Mouse (Mus musculus) CH12.LX (cell line): ENCODE measurements around the gene Gpr55. TPM values are rescaled to one million over a fixed set of nuclear protein-coding genes. Genes with fewer than 3 reads are reported as not detected.

Experiments used
- DNase-seq: peaks from one replicate; pipeline ENCODE4 v3.0.0-alpha.2; 2013; ENCODE audit errors: extremely low read depth
- H3K27ac ChIP-seq: 2 replicates; pipeline ENCODE4 v1.5.1; 2012; ENCODE audit warnings: low read depth, mild to moderate bottlenecking, control low read depth, moderate library complexity; ENCODE audit not compliant: insufficient read depth
- H3K27me3 ChIP-seq: replicated peaks from 2 replicates; pipeline ENCODE3; 2012; ENCODE audit warnings: inconsistent platforms
- H3K36me3 ChIP-seq, 2 experiments: replicated peaks in 1 of 2; 2 replicates each; pipeline versions ENCODE3 to v1.6.1; 2012; ENCODE audit warnings: inconsistent platforms in 1 of 2, low read length in 1 of 2, mild to moderate bottlenecking in 1 of 2, mixed read lengths in 1 of 2, moderate library complexity in 1 of 2; ENCODE audit not compliant: control insufficient read depth in 1 of 2, insufficient read depth in 1 of 2
- H3K4me1 ChIP-seq, 2 experiments: 2 replicates each; pipeline ENCODE4 v1.6.1; 2012; ENCODE audit warnings: inconsistent platforms in 1 of 2, moderate library complexity in 1 of 2; ENCODE audit not compliant: insufficient read depth in 2 of 2, control insufficient read depth in 1 of 2
- H3K4me2 ChIP-seq: 2 replicates; pipeline ENCODE4 v1.6.1; 2012; ENCODE audit warnings: low read depth, mild to moderate bottlenecking, control low read depth; ENCODE audit not compliant: poor library complexity, insufficient read depth, severe bottlenecking
- H3K4me3 ChIP-seq, 3 experiments: fragments of 150-350 bp in 1 of 3; sonication (generic) in 1 of 3; replicated peaks in 1 of 3; 2 replicates each; pipeline versions ENCODE3 to v1.5.1; 2011 to 2012; ENCODE audit warnings: low read depth in 2 of 3, low read length in 2 of 3, mild to moderate bottlenecking in 2 of 3, moderate library complexity in 2 of 3, control low read depth in 1 of 3, improper control_type of control experiment in 1 of 3, inconsistent platforms in 1 of 3, mixed read lengths in 1 of 3; ENCODE audit not compliant: poor library complexity in 1 of 3
- H3K79me2 ChIP-seq: replicated peaks from 2 replicates; pipeline ENCODE4 v1.6.1; 2012; ENCODE audit warnings: mild to moderate bottlenecking, moderate library complexity; ENCODE audit not compliant: control insufficient read depth, poor library complexity, insufficient read depth, severe bottlenecking; ENCODE audit errors: extremely low read depth
- H3K9ac ChIP-seq: 2 replicates; pipeline ENCODE4 v1.6.1; 2012; ENCODE audit warnings: low read depth, mild to moderate bottlenecking, control low read depth, moderate library complexity; ENCODE audit not compliant: insufficient read depth
- H3K9me3 ChIP-seq: replicated peaks from 2 replicates; pipeline ENCODE3; 2012; ENCODE audit warnings: low read length, inconsistent platforms, mixed read lengths
- CHD1 ChIP-seq: IDR thresholded peaks from 2 replicates; pipeline ENCODE4 v1.6.1; 2012; ENCODE audit warnings: low read depth, low read length, improper control_type of control experiment, inconsistent platforms
- CHD2 ChIP-seq: IDR thresholded peaks from 2 replicates; pipeline ENCODE4 v1.6.1; 2011; ENCODE audit warnings: low read length, improper control_type of control experiment
- ELF1 ChIP-seq: IDR thresholded peaks from 2 replicates; pipeline ENCODE4 v1.6.1; 2014; ENCODE audit warnings: low read depth, mild to moderate bottlenecking, inconsistent platforms, low read length, improper control_type of control experiment
- EP300 ChIP-seq: IDR thresholded peaks from 2 replicates; pipeline ENCODE4 v1.6.1; 2011; ENCODE audit warnings: low read length, improper control_type of control experiment
- ETS1 ChIP-seq: conservative IDR thresholded peaks from 2 replicates; pipeline ENCODE4 v1.6.1; 2012; ENCODE audit warnings: low read depth, mild to moderate bottlenecking, inconsistent platforms, low read length, improper control_type of control experiment, moderate library complexity
- GABPA ChIP-seq: IDR thresholded peaks from 2 replicates; pipeline ENCODE4 v1.6.1; 2012; ENCODE audit warnings: low read depth, low read length, improper control_type of control experiment, inconsistent platforms; ENCODE audit not compliant: insufficient replicate concordance
- HCFC1 ChIP-seq: IDR thresholded peaks from 2 replicates; pipeline ENCODE4 v1.6.1; 2012; ENCODE audit warnings: low read depth, mild to moderate bottlenecking, inconsistent platforms, low read length, improper control_type of control experiment
- IRF4 ChIP-seq: IDR thresholded peaks from 2 replicates; pipeline ENCODE4 v1.6.1; 2014; ENCODE audit warnings: low read depth, mild to moderate bottlenecking, inconsistent platforms, low read length, improper control_type of control experiment
- KAT2A ChIP-seq: IDR thresholded peaks from 2 replicates; pipeline ENCODE4 v1.6.1; 2012; ENCODE audit warnings: low read length, improper control_type of control experiment, inconsistent platforms; ENCODE audit not compliant: insufficient replicate concordance
- MAFK ChIP-seq: IDR thresholded peaks from 2 replicates; pipeline ENCODE4 v1.6.1; 2011; ENCODE audit warnings: low read length, improper control_type of control experiment; ENCODE audit not compliant: insufficient replicate concordance
- MAX ChIP-seq: IDR thresholded peaks from 2 replicates; pipeline ENCODE4 v1.6.1; 2011; ENCODE audit warnings: low read length, improper control_type of control experiment
- MAZ ChIP-seq: IDR thresholded peaks from 2 replicates; pipeline ENCODE4 v1.6.1; 2012; ENCODE audit warnings: low read depth, mild to moderate bottlenecking, inconsistent platforms, low read length, improper control_type of control experiment, moderate library complexity
- MEF2A ChIP-seq: IDR thresholded peaks from 2 replicates; pipeline ENCODE4 v1.6.1; 2014; ENCODE audit warnings: low read depth, mild to moderate bottlenecking, inconsistent platforms, low read length, improper control_type of control experiment, borderline replicate concordance
- MXI1 ChIP-seq: IDR thresholded peaks from 2 replicates; pipeline ENCODE4 v1.6.1; 2011; ENCODE audit warnings: mild to moderate bottlenecking, low read depth, low read length, improper control_type of control experiment
- MYC ChIP-seq: IDR thresholded peaks from 2 replicates; pipeline ENCODE4 v1.6.1; 2011; ENCODE audit warnings: low read depth, mild to moderate bottlenecking, improper control_type of control experiment, low read length
- NELFE ChIP-seq: IDR thresholded peaks from 2 replicates; pipeline ENCODE4 v1.6.1; 2011; ENCODE audit warnings: low read depth, low read length, improper control_type of control experiment
- NRF1 ChIP-seq: IDR thresholded peaks from 2 replicates; pipeline ENCODE4 v1.6.1; 2014; ENCODE audit warnings: low read depth, mild to moderate bottlenecking, inconsistent platforms, low read length, improper control_type of control experiment, moderate library complexity
- POLR2AphosphoS2 ChIP-seq: IDR thresholded peaks from 2 replicates; pipeline ENCODE4 v1.6.1; 2011; ENCODE audit warnings: low read depth, low read length, improper control_type of control experiment
- RAD21 ChIP-seq: IDR thresholded peaks from 2 replicates; pipeline ENCODE4 v1.6.1; 2011; ENCODE audit warnings: low read depth, mild to moderate bottlenecking, low read length, improper control_type of control experiment, moderate library complexity
- RCOR1 ChIP-seq: conservative IDR thresholded peaks from 2 replicates; pipeline ENCODE4 v1.6.1; 2012; ENCODE audit warnings: low read depth, mild to moderate bottlenecking, inconsistent platforms, low read length, improper control_type of control experiment
- SMC3 ChIP-seq: IDR thresholded peaks from 2 replicates; pipeline ENCODE4 v1.6.1; 2011; ENCODE audit warnings: low read depth, low read length, improper control_type of control experiment
- TCF12 ChIP-seq: IDR thresholded peaks from 2 replicates; pipeline ENCODE4 v1.6.1; 2014; ENCODE audit warnings: low read depth, mild to moderate bottlenecking, inconsistent platforms, low read length, improper control_type of control experiment
- UBTF ChIP-seq: IDR thresholded peaks from 2 replicates; pipeline ENCODE4 v1.6.1; 2012; ENCODE audit warnings: low read depth, mild to moderate bottlenecking, inconsistent platforms, low read length, improper control_type of control experiment, moderate library complexity
- USF1 ChIP-seq: IDR thresholded peaks from 2 replicates; pipeline ENCODE4 v1.6.1; 2014; ENCODE audit warnings: low read depth, mild to moderate bottlenecking, inconsistent platforms, low read length, improper control_type of control experiment
- USF2 ChIP-seq: conservative IDR thresholded peaks from 2 replicates; pipeline ENCODE4 v1.6.1; 2011; ENCODE audit warnings: low read depth, low read length, improper control_type of control experiment
- ZC3H11A ChIP-seq: IDR thresholded peaks from 2 replicates; pipeline ENCODE4 v1.6.1; 2012; ENCODE audit warnings: low read depth, mild to moderate bottlenecking, inconsistent platforms, low read length, improper control_type of control experiment
- ZKSCAN1 ChIP-seq: IDR thresholded peaks from 2 replicates; pipeline ENCODE4 v1.6.1; 2012; ENCODE audit warnings: low read depth, inconsistent platforms, low read length, improper control_type of control experiment, borderline replicate concordance
- ZMIZ1 ChIP-seq: IDR thresholded peaks from 2 replicates; pipeline ENCODE4 v1.6.1; 2012; ENCODE audit warnings: low read depth, mild to moderate bottlenecking, inconsistent platforms, low read length, improper control_type of control experiment
- ZNF384 ChIP-seq: IDR thresholded peaks from 2 replicates; pipeline ENCODE4 v1.6.1; 2012; ENCODE audit warnings: low read depth, low read length, improper control_type of control experiment, inconsistent platforms
- dilution Hi-C: fragments of 300-500 bp; cut with MboI; formaldehyde crosslinking; loops from 2 replicates; pipeline ENCODE4 v1.14.3; 2020; ENCODE audit warnings: low sequenced_read_pairs; ENCODE audit not compliant: extremely low pct_unique_long_range_greater_than_20kb, extremely low pct_ligation_motif_present
- in situ Hi-C: fragments of 300-500 bp; cut with MboI; formaldehyde crosslinking; loops from 3 replicates; pipeline ENCODE4 v1.14.3; 2019; ENCODE audit warnings: low sequenced_read_pairs, low pct_ligation_motif_present, low pct_unique_long_range_greater_than_20kb, mixed read lengths
- polyA plus RNA-seq: library from polyadenylated mRNA; unstranded; fragments of >175 nt; gene quantifications from 2 replicates; pipeline ENCODE4 v1.2.1, GENCODE M21; 2012; ENCODE audit warnings: low read depth; ENCODE audit not compliant: insufficient read length
- total RNA-seq, 2 experiments: library from RNA; depleted of rRNA; stranded (reverse); fragments of 300-350 nt in 1 of 2; fragments of >200 nt in 1 of 2; gene quantifications; 2 replicates each; pipeline ENCODE4 v1.2.3; 2012 to 2014

Gene Gpr55
- total and polyA plus RNA-seq, 3 experiments: 16.4 to 24.3 (median 17.3) TPM

DNA sequence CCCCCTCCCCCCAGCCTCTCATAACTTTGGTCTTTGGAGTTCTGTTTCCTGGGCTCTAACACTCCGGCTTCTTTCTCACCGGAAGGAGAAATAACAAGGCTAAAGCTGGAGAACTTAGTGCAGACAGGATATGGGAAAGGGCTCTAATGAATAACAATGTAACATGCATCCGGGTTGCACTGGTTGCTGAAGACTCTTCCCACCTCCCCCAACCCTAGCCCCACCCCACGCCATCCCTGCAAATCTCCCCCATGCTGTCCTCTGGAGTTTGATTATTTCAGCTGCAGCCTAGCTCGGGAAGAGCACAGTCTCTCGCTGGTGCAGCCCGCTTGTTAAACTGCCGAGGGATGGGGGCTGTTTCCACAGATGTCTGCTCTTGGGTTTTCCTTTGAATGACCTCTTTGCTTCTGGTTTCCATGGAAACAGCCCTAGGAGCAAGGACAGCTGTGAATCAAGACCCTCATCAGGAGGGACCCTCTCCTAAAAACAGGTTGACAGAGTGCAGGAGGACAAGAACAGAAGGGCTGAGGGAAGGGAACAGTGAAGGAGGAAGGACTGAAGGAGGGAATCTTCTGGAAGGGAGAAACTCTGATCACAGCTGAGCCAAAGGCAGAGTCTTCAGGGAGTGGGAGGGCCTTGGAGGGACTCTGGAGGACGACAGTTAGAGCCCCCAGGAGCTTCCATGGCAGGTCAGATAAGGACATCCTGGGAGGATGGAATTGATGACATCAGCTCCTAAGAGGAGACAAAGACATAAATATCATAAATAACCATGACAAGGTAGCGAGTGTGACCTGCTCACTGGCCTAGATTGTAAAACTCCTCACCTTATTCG, 27.0 kb downstream of the Gpr55 start:
- Histone ChIP-seq H3K27ac (no peak overlapping the region), H3K4me3 (no peak overlapping the region), H3K4me1 (peaks cover 16 to 75% of the 10 kb centered on the region in 2 experiments; a peak in 3 of 4 replicates), H3K9me3 (no peaks in the 10 kb centered on the region), H3K9ac (0 out of 2 replicates have a peak overlapping the region, but pooled peaks have one; percentile 18), H3K27me3 (no peaks in the 10 kb centered on the region), H3K4me2 (peak overlapping the region; percentile 41), H3K79me2 (no peaks in the 10 kb centered on the region), H3K36me3 (peaks cover 18 to 48% of the 10 kb centered on the region in 2 experiments)
- in situ Hi-C loops: loop anchor here (5.0 kb wide), 2 partner anchors 73 to 82 kb away; no protein-coding TSS in a partner anchor
- dilution Hi-C loops: no loop called here
- TF ChIP-seq SMC3 (no peak), ETS1 (no peak), CHD1 (no peak), MYC (no peak), CHD2 (no peak), MEF2A (no peak), USF2 (no peak), POLR2AphosphoS2 (no peak), ZMIZ1 (no peak)
- no peak for DNase-seq

- in situ Hi-C loops: loop anchor here (5.0 kb wide), 2 partner anchors 74 to 81 kb away; no protein-coding TSS in a partner anchor
- 0 out of 2 replicates have a peak overlapping the region, but pooled peaks have one; percentile 18 for H3K9ac ChIP-seq
- TF ChIP-seq UBTF: no peak
- no peak for TF ChIP-seq ZMIZ1
- no peak for TF ChIP-seq MEF2A
- TF ChIP-seq HCFC1: no peak
- no peak for TF ChIP-seq ZKSCAN1
- TF ChIP-seq MXI1: no peak
- no peak for TF ChIP-seq GABPA
- no peak for TF ChIP-seq NELFE
- TF ChIP-seq ELF1: no peak
- no peak for TF ChIP-seq KAT2A
- TF ChIP-seq TCF12: peak; percentile 11; the same call in 1 of the 2 replicates
- TF ChIP-seq MAZ: no peak
- TF ChIP-seq CHD1: no peak
- no peak for TF ChIP-seq NRF1
- no peak for TF ChIP-seq POLR2AphosphoS2
- TF ChIP-seq ZC3H11A: no peak
- no peak for TF ChIP-seq MAX
- 0 out of 2 replicates have a peak, but pooled peaks have one; percentile 6 for TF ChIP-seq MAFK
- no peak for TF ChIP-seq MYC
- no peak for TF ChIP-seq RCOR1
- TF ChIP-seq SMC3: no peak
- no peak for TF ChIP-seq USF1
- peak; percentile 40; the same call in 1 of the 2 replicates for TF ChIP-seq EP300
- TF ChIP-seq IRF4: peak; percentile 37; the same call in 1 of the 2 replicates
- no peak for TF ChIP-seq RAD21
- no peak for TF ChIP-seq ZNF384
Measured at GRCm38 (mm10) chr1:85933226-85933625, 27.6 kb downstream of the Gpr55 start.

More at GRCm38 (mm10) chr1:85933226-85933625, 27.6 kb downstream of the Gpr55 start:
- peak; percentile 39 for DNase-seq
- Histone ChIP-seq H3K79me2 (no peaks in the 10 kb centered on the region), H3K4me3 (no peak overlapping the region), H3K27ac (no peak overlapping the region), H3K9me3 (no peaks in the 10 kb centered on the region), H3K4me1 (peaks cover 15 to 75% of the 10 kb centered on the region in 2 experiments; a peak in 3 of 4 replicates), H3K36me3 (peaks cover 11 to 42% of the 10 kb centered on the region in 2 experiments), H3K4me2 (peak overlapping the region; percentile 41; the same call in 1 of the 2 replicates), H3K27me3 (no peaks in the 10 kb centered on the region)
- dilution Hi-C loops: no loop called here
